In genomic region chr4:151275292-151275691, GRCm38 (mm10) we compare ENCODE assay signal across 8 mouse cellular contexts.
A peak's percentile ranks its signal among the peaks of the same experiment; 100 is the strongest.
DNase-seq lines count a peak whose midpoint lies in the region; ATAC-seq lines count a peak whose summit lies in the region.

No protein-coding gene starts in this region.

- no peaks in the 10 kb centered on the region for H3K36me3 ChIP-seq in midbrain, embryonic 13.5 days
- H3K36me3 ChIP-seq in midbrain, embryonic 11.5 days (ENCODE audit: control insufficient read depth, insufficient read depth, low read length), result no peaks in the 10 kb centered on the region
- no peaks in the 10 kb centered on the region for H3K36me3 ChIP-seq in kidney, embryonic 16.5 days (ENCODE audit: insufficient read depth, low read length)

- 47% methylated on average over 13 of the region's 13 CpGs for WGBS in midbrain, embryonic 13.5 days
- WGBS in midbrain, embryonic 11.5 days, result 67% methylated on average over 13 of the region's 13 CpGs
- 75% methylated on average over 13 of the region's 13 CpGs for WGBS in kidney, embryonic 16.5 days

- H3K27ac ChIP-seq in midbrain, embryonic 13.5 days, result peak overlapping the region; percentile 54
- no peak overlapping the region for H3K27ac ChIP-seq in midbrain, embryonic 11.5 days (ENCODE audit: low read depth, low read length)
- no peak overlapping the region for H3K27ac ChIP-seq in kidney, embryonic 16.5 days (ENCODE audit: low read length)

- 0 out of 2 replicates have a peak overlapping the region, but pooled peaks have one; percentile 12 for H3K4me2 ChIP-seq in midbrain, embryonic 13.5 days (replicated peaks)
- no peak overlapping the region for H3K4me2 ChIP-seq in midbrain, embryonic 11.5 days
- H3K4me2 ChIP-seq in kidney, embryonic 16.5 days (replicated peaks; ENCODE audit: low read depth, low read length), result no peak overlapping the region

- H3K9ac ChIP-seq in midbrain, embryonic 13.5 days (replicated peaks), result peak overlapping the region; percentile 16; the same call in 1 of the 2 replicates
- H3K9ac ChIP-seq in midbrain, embryonic 11.5 days (ENCODE audit: low read length), result no peak overlapping the region
- H3K9ac ChIP-seq in kidney, embryonic 16.5 days (replicated peaks; ENCODE audit: low read length), result no peak overlapping the region

- peaks cover 12% of the 10 kb centered on the region for H3K4me1 ChIP-seq in midbrain, embryonic 13.5 days (replicated peaks)
- H3K4me1 ChIP-seq in midbrain, embryonic 11.5 days (ENCODE audit: control insufficient read depth, insufficient read depth, low read length), result no peaks in the 10 kb centered on the region
- no peaks in the 10 kb centered on the region for H3K4me1 ChIP-seq in kidney, embryonic 16.5 days (ENCODE audit: insufficient read depth, low read length)

- peak; percentile 65 for ATAC-seq in midbrain, embryonic 13.5 days
- no peak for ATAC-seq in midbrain, embryonic 11.5 days (ENCODE audit: low FRiP score)
- no peak for ATAC-seq in kidney, embryonic 16.5 days (ENCODE audit: low FRiP score, low TSS enrichment)

- H3K4me3 ChIP-seq in midbrain, embryonic 13.5 days (replicated peaks), result no peak overlapping the region
- no peak overlapping the region for H3K4me3 ChIP-seq in midbrain, embryonic 11.5 days (ENCODE audit: low read depth, low read length)
- H3K4me3 ChIP-seq in kidney, embryonic 16.5 days (ENCODE audit: low read length), result no peak overlapping the region

- DNase-seq in midbrain, embryonic 11.5 days (ENCODE audit: low spot score, missing footprints), result no peak
- peak; percentile 54 for DNase-seq in cerebellum, adult 9-11 months
- DNase-seq in layer of hippocampus, adult 18-20 months (ENCODE audit: low spot score in 2 of 2), result peak; percentile 87 to 92
- DNase-seq in right cerebral cortex, adult 18-20 months, result peak; percentile 86
- DNase-seq in embryo, embryonic 11 days, result no peak
- DNase-seq in kidney, postnatal 10 days, result no peak

- H3K27me3 ChIP-seq in midbrain, embryonic 13.5 days, result peaks cover 24% of the 10 kb centered on the region
- no peaks in the 10 kb centered on the region for H3K27me3 ChIP-seq in midbrain, embryonic 11.5 days (ENCODE audit: control insufficient read depth, insufficient read depth, low read length)
- no peaks in the 10 kb centered on the region for H3K27me3 ChIP-seq in kidney, embryonic 16.5 days (ENCODE audit: insufficient read depth, low read length)

- no peaks in the 10 kb centered on the region for H3K9me3 ChIP-seq in midbrain, embryonic 13.5 days
- H3K9me3 ChIP-seq in midbrain, embryonic 11.5 days (ENCODE audit: control insufficient read depth, low read length), result no peaks in the 10 kb centered on the region
- H3K9me3 ChIP-seq in kidney, embryonic 16.5 days (ENCODE audit: low read length), result no peaks in the 10 kb centered on the region

Comparison
In these comparisons a context has a peak if more than half of its experiments do, and no peak if none do; other contexts are left out.
1. DNase-seq: peak in cerebellum, adult 9-11 months (single experiment), layer of hippocampus, adult 18-20 months (2 of 2) and right cerebral cortex, adult 18-20 months (single experiment); none in midbrain, embryonic 11.5 days (single experiment), embryo, embryonic 11 days (single experiment) and kidney, postnatal 10 days (single experiment).